Mouse (Mus musculus) kidney, postnatal 36 days (tissue): ENCODE data around the gene Ckap2.
"Not testable (repeated sequence)": the region's sequence is repeated elsewhere in the genome, so short reads cannot be mapped to it uniquely, and the experiment has no call there.

ENCODE experiments used
- DNase-seq, 2 experiments: peaks; one replicate each; pipeline ENCODE4 v3.0.0; 2021 to 2022; ENCODE audit warnings: mixed read lengths in 2 of 2

Ckap2 gene

DNA sequence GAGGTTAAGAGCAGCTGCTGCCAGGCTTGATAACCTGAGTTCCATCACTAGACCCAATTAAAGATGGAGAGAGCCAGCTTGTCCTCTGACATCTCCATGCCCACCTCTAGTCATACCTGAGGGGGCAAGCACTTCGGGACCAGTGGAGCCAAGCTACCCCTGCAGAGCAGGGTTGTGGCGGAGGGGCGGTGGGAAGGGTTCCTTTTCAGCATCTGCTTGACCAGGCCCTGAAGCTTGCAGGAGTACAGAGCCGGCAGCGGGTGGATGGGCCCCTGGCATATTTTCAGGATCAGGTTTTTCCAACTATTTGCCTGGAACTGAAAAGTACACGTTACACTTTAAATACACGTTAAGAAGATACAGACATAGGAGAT lies 37.3 kb downstream of the Ckap2 start:
- no peak for DNase-seq

DNA sequence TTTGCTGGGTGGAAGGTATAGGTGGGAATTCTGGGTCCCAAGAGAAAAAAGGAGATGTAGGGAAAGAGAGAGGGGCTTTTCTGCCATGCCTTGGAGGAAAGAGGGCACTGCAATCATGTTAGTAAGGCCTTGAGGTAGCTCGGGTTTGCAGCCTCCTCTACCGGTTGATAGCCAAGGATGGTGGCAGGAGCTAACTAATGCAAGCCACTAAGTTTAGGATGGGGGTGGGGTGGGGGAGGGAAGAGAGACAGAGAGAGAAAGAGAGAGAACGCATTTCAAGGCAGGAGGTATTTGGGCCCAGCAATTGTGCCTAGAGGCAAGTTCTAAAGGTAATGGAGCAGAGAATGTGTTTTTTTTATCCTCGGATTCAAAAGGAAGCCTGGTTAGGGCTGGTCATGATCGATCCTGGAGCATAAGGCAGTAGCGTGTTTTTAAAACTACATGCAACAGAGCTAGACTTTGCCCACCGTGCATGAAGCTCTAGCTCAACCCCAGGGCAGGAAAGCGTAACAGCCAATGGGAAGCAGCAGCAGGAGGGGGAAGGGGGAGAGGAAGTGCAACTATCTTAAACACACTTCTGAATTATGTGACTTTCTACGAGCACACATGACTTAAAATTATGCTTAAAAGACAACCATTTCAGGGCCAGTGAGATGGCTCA lies 37.8 kb downstream of the Ckap2 start:
- no peak for DNase-seq

DNA sequence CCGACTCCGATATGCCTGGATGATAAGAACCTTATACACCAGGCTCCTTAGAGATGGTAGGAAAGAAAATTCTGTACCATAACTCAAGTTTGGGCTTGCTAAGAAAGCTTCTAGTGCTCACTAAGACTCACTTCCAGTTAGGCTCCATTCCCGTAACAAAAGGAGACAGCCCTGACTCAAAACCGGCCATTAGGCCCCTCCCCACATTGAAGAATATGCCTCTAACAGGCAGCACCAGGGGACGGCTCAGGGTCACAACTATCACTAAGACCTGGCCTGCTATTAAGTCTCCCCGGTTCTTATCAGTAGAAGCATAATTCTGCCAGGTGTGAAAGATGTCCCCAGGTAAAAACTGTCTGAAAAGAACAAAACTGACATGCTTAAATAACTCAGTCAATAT lies 39.8 kb downstream of the Ckap2 start:
- no peak for DNase-seq

DNA sequence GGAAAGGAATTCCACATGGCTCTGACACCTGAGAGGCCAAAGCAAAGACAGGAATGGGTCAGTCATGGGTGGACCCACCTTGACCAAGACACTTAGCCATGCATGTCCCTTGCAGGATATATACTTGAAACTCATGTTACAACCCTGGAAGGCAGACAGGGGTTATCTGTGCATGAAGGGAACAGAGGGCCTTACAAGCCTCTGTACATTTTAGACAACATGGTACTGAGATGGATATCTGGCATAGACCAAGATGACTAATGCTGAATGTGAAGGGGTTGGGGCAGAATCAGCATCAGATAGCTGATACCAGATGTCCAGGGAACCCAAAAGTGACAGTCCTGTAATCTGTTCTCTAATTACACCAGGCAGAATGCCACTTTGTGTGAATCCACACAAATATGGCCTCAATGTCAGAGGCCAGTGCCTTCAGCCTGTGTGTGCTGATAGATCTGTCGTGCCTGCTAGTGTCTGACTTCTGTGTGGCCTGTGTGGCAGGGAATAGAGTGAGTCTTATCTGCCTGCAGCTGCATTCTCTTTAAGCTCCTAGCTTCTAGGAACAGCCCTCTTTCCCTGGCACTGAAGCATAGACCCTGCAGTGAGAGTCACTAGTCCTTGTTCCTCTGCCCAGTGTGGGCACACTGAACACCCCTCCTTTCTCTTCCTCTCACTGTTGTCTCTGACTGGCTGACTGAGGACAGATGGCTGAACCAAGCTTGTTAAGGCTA lies 41.7 kb downstream of the Ckap2 start:
- DNase-seq = no peak

DNA sequence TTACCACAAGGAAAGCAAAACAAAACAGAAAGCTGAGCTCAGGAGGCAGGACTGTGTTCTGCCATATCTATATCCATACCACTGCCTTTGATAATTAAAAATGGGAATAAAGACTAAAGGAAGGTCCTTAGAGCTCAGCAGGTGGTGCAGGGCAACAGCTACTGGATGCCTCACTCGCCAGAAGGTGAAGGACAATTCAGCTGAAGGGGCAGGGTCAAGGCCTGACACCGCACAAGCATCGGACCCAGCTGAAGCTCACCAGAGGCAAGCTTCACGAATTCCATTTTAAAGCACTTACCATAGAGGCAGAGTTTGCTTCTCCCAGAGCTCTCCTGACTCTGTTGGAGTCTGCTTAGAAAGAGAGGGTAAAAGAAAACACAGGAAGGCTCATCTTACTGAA lies 43.0 kb downstream of the Ckap2 start:
- DNase-seq = no peak

DNA sequence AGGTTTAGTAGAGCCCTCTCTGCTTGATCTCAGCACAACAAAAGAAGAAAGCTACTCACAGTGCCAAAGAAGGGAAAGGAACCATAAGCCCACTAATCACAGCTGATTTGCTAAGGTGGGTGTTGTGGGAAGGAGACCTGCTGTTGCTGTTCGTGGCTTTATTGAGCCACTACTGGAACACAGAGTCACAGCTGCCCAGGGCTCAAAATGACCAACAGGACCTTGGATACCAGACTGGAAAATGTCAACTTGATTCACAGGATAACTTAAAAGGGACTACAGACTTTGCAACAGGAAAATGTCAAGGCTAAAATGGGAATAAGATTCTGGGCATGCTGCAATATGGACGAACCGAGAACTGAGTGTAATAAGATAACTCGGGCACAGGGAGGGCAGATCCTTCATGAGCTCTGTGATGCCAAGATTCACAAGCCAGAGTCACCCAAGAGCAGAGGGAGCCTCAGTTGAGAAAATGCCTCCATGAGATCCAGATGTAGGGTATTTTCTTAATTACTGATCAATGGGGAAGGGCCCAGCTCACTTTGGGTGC lies 43.7 kb downstream of the Ckap2 start:
- no peak for DNase-seq

- DNase-seq = not testable (repeated sequence)
Observed at GRCm38 (mm10) chr8:22136462-22136861, 49.2 kb downstream of the Ckap2 start.

DNA sequence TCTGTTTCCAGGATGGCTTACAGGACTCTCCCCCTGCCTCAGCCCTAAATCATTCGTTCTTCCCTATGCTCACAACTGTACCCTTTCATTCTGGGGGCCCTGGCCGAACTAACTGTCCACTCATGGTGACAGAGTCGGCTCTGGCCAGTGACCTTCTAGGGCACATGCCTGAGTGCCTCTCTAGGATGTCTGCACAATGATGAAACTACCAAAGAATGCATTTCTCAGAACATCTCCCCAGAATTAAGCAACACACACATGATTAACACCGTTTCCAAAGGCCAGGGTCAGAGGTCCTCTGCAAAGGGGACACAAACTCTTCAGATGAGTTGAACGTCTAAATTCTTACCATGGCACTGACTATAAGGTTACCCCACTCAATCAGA lies 50.9 kb downstream of the Ckap2 start:
- DNase-seq = no peak

- no peak for DNase-seq
Observed at GRCm38 (mm10) chr8:22134078-22134749, 51.4 kb downstream of the Ckap2 start.

DNA sequence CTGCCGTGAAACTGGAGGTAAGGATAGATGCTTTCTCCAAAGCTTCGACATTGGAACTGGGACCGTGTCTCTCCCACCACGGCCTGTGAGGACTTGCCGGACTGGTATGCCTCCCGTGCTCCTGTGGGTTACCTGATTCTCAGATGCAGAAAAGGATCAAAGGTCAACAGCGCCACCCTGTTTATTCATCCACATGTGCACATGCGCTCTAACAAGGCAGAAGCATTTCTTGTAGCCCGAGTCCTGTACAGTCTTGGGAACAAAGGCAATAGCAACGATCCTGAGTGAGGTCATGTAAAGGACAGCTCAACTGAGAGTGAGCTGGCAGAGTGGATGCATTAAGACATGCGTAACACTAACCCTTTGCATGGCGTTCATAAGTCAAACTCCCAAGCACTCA lies 53.6 kb downstream of the Ckap2 start:
- no peak for DNase-seq

DNA sequence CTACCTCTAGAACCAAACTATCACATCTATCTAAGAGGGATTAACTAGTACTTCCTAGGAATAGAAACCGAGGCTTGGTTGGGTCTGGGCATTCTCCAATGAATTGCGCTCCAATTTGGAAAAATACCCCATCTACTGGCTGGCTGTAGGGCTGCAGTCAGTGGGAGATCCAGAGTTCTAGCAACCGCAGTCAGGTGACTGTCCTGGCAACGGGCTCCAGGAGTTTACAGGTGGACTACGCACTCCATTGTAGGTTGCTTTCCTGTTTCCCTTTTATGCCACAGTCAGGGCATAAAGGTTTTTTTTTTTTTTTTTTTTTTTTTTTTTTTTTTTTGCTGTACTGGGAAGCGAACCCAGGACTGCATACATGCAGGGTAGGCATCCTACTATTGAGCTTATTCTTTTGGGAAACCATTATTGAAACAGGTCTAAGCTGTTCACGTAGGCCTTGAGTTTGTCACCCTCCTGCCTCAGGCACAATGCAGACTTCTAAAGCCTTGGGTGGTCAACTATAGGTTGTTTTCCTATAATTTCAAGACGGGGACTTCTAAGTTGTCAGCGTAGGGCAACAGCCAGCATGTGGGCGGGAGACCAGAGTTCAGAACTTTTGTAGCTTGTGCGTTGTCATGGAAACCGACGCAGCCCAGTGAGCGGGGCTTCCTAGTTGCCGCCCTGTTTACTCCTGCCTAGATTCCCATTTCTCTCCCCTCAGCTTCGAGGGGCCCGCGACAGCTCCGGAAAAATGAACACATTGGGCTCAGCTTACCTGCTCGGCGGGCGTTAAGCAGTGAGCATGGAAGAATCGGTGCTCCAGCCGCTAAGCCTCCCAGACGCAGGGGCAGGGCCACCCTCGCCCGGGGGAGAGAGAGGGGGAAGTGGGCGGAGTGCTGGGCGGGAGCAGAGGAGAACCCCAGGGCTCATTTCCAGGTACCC lies 61.1 kb downstream of the Ckap2 start, which contains the start of gene Nek5:
Gene Nek5 (minus strand): TSS at position 834 of the 933 bp plus-strand sequence.
- peak; percentile 66 to 76 for DNase-seq
